Mouse (Mus musculus) midbrain, embryonic 10.5 days (tissue): ENCODE measurements around the gene Vsig10. TPM values are rescaled to one million over a fixed set of nuclear protein-coding genes. Genes with fewer than 3 reads are reported as not detected.

Experiments used
- DNase-seq: peaks from one replicate; pipeline ENCODE4 v3.0.0-alpha.2; 2017; ENCODE audit warnings: low spot score
- H3K27ac ChIP-seq: fragments of 300-500 bp; sonication (generic); replicated peaks from 2 replicates; pipeline ENCODE4 v1.5.1; 2016; ENCODE audit warnings: mild to moderate bottlenecking
- H3K27me3 ChIP-seq: fragments of 300-500 bp; sonication (generic); 2 replicates; pipeline ENCODE4 v1.6.1; 2016; ENCODE audit warnings: low read depth, mild to moderate bottlenecking; ENCODE audit not compliant: poor library complexity, severe bottlenecking
- H3K36me3 ChIP-seq: fragments of 300-500 bp; sonication (generic); 2 replicates; pipeline ENCODE4 v1.6.1; 2016; ENCODE audit warnings: mild to moderate bottlenecking, moderate library complexity
- H3K4me1 ChIP-seq: fragments of 300-500 bp; sonication (generic); 2 replicates; pipeline ENCODE4 v1.6.1; 2016
- H3K4me3 ChIP-seq: fragments of 300-500 bp; sonication (generic); 2 replicates; pipeline ENCODE4 v1.5.1; 2016; ENCODE audit warnings: mild to moderate bottlenecking, moderate library complexity
- H3K9me3 ChIP-seq: fragments of 300-500 bp; sonication (generic); replicated peaks from 2 replicates; pipeline ENCODE4 v1.6.1; 2016; ENCODE audit warnings: mild to moderate bottlenecking
- whole genome bisulfite sequencing: fragments of 180-500 bp; shearing (Covaris S2); methylation state at CpG from one replicate; pipeline ENCODE4 v1.1.7; 2016; 5-methylcytosine and 5-hydroxymethylcytosine counted together
- polyA plus RNA-seq: library from polyadenylated mRNA; unstranded; fragments of >200 nt; fragmentation: Nextera tagmentation; extraction: Ambion mirVana; gene quantifications from 2 replicates; pipeline ENCODE4 v1.2.1, GENCODE M21; 2016

Vsig10 gene
- 2.7 and 4.0 TPM in 2 replicates for polyA plus RNA-seq

GRCm38 (mm10) chr5:117318741-117319629, at the start of gene Vsig10:
Gene Vsig10, plus strand, starts transcription at chr5:117319083.
- Histone ChIP-seq H3K9me3 (no peaks in the 10 kb centered on the region; the same call in 1 of the 2 replicates), H3K4me1 (peaks cover 35% of the 10 kb centered on the region), H3K27ac (peak within 1 kb of the TSS; percentile 86), H3K4me3 (peak within 1 kb of the TSS; percentile 80), H3K27me3 (peaks cover 75% of the 10 kb centered on the region), H3K36me3 (no peaks in the 10 kb centered on the region)
- DNase-seq: peak; percentile 78
- WGBS: under 1% methylated on average over 81 of the region's 81 CpGs

DNA sequence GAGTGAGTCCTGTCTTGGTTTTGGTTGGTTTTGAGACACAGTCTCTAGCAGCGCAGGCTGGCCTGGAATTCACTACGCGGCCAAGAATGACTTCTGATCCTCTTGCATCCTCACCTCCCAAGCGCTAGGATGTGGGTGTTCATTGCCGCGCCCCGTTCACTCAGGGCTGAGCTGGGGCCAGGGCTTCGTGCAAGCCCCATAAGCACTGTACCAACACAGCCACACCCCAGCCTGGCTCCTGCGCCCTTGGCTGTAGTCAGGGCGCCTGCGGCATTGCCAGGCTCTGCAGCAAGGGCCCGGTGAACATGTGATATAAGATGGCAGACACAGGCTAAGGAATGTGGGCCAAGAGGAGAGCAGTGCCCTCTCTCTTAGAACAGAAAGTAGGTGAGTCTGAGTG, 49.5 kb upstream of the Vsig10 start:
- WGBS: 95% methylated on average over 12 of the region's 12 CpGs
- 0 out of 2 replicates have a peak overlapping the region, but pooled peaks have one; percentile 13 for H3K27ac ChIP-seq
- no peak overlapping the region for H3K4me3 ChIP-seq
- H3K4me1 ChIP-seq: 0 out of 2 replicates have a peak, but pooled peaks cover 6% of the 10 kb centered on the region
- peaks cover 17% of the 10 kb centered on the region for H3K36me3 ChIP-seq
- H3K27me3 ChIP-seq: no peaks in the 10 kb centered on the region
- no peaks in the 10 kb centered on the region for H3K9me3 ChIP-seq
- DNase-seq: no peak

DNA sequence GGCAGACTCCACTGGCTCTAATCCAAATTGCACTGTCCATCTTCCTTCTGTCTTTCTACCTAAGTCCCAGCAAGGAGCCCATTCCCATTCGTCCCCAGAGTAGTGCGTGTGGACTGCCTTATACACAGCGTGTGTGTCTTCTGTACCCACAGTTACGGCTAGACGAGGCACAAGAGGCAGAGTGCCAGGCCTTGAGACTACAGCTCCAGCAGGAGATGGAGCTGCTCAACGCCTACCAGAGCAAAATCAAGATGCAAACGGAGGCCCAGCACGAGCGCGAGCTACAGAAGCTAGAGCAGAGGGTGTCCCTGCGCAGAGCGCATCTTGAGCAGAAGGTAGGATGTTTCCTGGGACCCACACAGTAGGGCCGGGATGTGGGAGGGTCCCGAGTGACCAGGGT, 46.9 kb upstream of the Vsig10 start:
- Histone ChIP-seq H3K36me3 (no peaks in the 10 kb centered on the region), H3K4me1 (0 out of 2 replicates have a peak, but pooled peaks cover 6% of the 10 kb centered on the region), H3K4me3 (no peak overlapping the region), H3K27me3 (no peaks in the 10 kb centered on the region), H3K9me3 (no peaks in the 10 kb centered on the region), H3K27ac (no peak overlapping the region)
- no peak for DNase-seq
- 93% methylated on average over 14 of the region's 14 CpGs for WGBS

DNA sequence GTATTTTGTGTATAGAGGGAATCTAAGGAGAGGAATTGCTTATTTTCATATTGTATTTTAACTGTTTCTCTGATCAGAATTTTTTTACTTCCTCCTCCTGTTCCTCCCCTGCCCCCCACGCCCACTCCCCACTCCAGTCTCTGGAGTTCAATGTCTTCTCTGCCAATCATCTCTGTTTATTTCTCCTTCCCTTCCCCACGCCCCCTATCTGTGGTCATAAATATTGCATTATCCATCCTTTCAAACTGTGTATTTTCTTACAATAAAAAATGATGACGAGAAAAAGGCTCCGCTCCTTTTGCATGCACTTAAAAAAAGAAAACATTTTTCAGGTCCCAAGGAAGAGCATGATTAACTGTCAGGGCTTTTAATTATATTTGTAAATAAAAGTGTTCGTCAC, 44.1 kb upstream of the Vsig10 start:
- Histone ChIP-seq H3K36me3 (peaks cover 22% of the 10 kb centered on the region), H3K4me1 (0 out of 2 replicates have a peak, but pooled peaks cover 3% of the 10 kb centered on the region), H3K9me3 (peaks cover 4% of the 10 kb centered on the region; the same call in 1 of the 2 replicates), H3K27ac (no peak overlapping the region), H3K27me3 (no peaks in the 10 kb centered on the region), H3K4me3 (no peak overlapping the region)
- 77% methylated on average over 5 of the region's 5 CpGs for WGBS
- no peak for DNase-seq

DNA sequence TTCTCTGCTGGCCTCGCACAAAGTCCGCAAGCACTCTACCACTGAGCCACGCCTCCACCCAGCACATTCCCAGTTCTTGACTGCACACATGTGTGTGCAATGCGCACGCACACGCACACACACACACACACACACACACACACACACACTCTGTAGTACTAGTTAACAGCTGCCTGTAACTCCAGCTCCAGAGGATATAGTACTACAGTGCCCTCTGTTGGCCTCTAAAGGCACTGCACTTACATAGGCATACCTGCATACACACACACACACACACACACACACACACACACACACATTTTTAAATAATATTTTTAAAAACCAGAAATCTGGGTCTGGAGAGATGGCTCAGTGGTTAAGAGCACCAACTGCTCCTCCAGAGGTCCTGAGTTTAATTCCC, 41.1 kb upstream of the Vsig10 start:
- H3K36me3 ChIP-seq: peaks cover 49% of the 10 kb centered on the region
- no peak overlapping the region for H3K27ac ChIP-seq
- H3K4me3 ChIP-seq: no peak overlapping the region
- H3K9me3 ChIP-seq: peaks cover 4% of the 10 kb centered on the region; the same call in 1 of the 2 replicates
- no peaks in the 10 kb centered on the region for H3K27me3 ChIP-seq
- 90% methylated on average over 6 of the region's 6 CpGs for WGBS
- 0 out of 2 replicates have a peak, but pooled peaks cover 3% of the 10 kb centered on the region for H3K4me1 ChIP-seq
- no peak for DNase-seq

GRCm38 (mm10) chr5:117278809-117279668, 39.8 kb upstream of the Vsig10 start:
- WGBS: 92% methylated on average over 15 of the region's 15 CpGs
- no peak for DNase-seq

GRCm38 (mm10) chr5:117279669-117280050, 39.2 kb upstream of the Vsig10 start:
- Histone ChIP-seq H3K9me3 (peaks cover 4% of the 10 kb centered on the region; the same call in 1 of the 2 replicates), H3K27me3 (no peaks in the 10 kb centered on the region), H3K4me1 (0 out of 2 replicates have a peak, but pooled peaks cover 1% of the 10 kb centered on the region), H3K4me3 (no peak overlapping the region), H3K36me3 (peaks cover 67% of the 10 kb centered on the region), H3K27ac (no peak overlapping the region)
- WGBS: 91% methylated on average over 4 of the region's 4 CpGs
- DNase-seq: no peak

More at GRCm38 (mm10) chr5:117278809-117279668, 39.8 kb upstream of the Vsig10 start:
- Histone ChIP-seq H3K27ac (no peak overlapping the region), H3K27me3 (no peaks in the 10 kb centered on the region), H3K4me3 (no peak overlapping the region), H3K9me3 (peaks cover 4% of the 10 kb centered on the region; the same call in 1 of the 2 replicates), H3K4me1 (0 out of 2 replicates have a peak, but pooled peaks cover under 1% of the 10 kb centered on the region), H3K36me3 (peaks cover 61% of the 10 kb centered on the region)

GRCm38 (mm10) chr5:117281536-117281935, 37.3 kb upstream of the Vsig10 start:
- peaks cover 20% of the 10 kb centered on the region for H3K4me1 ChIP-seq
- peaks cover 4% of the 10 kb centered on the region; the same call in 1 of the 2 replicates for H3K9me3 ChIP-seq
- H3K4me3 ChIP-seq: no peak overlapping the region
- WGBS: 94% methylated on average over 10 of the region's 10 CpGs
- H3K36me3 ChIP-seq: peaks cover 81% of the 10 kb centered on the region
- DNase-seq: no peak
- no peaks in the 10 kb centered on the region for H3K27me3 ChIP-seq
- H3K27ac ChIP-seq: no peak overlapping the region

- H3K36me3 ChIP-seq: peaks cover 81% of the 10 kb centered on the region
- peaks cover 23% of the 10 kb centered on the region for H3K4me1 ChIP-seq
- WGBS: 92% methylated on average over 8 of the region's 8 CpGs
Measured at GRCm38 (mm10) chr5:117282360-117282759, 36.5 kb upstream of the Vsig10 start.

DNA sequence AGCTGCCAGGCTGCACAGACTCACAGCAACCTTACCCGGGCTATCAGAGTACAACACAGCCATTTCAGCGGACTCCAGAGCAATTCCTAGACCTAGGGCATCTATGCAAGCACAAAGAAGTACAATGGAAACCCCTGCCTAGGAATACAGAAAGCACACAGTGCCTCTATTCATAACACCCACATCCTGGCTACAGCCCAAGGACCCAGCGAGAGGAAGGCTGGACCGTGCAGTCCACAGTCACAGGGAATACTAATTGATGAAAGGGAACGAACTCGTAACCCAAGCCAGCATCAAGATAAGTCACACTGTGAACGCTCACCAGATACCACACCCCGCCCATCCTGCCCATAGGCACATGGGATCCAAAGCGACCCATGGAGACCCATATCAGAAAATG, 34.9 kb upstream of the Vsig10 start:
- peaks cover 67% of the 10 kb centered on the region for H3K36me3 ChIP-seq
- no peak overlapping the region for H3K4me3 ChIP-seq
- H3K27me3 ChIP-seq: peaks cover 12% of the 10 kb centered on the region
- H3K9me3 ChIP-seq: no peaks in the 10 kb centered on the region
- H3K4me1 ChIP-seq: peaks cover 31% of the 10 kb centered on the region
- WGBS: 92% methylated on average over 9 of the region's 9 CpGs
- DNase-seq: no peak
- H3K27ac ChIP-seq: no peak overlapping the region

More at GRCm38 (mm10) chr5:117282360-117282759, 36.5 kb upstream of the Vsig10 start:
- peaks cover 4% of the 10 kb centered on the region; the same call in 1 of the 2 replicates for H3K9me3 ChIP-seq
- no peak overlapping the region for H3K4me3 ChIP-seq
- DNase-seq: no peak
- no peaks in the 10 kb centered on the region for H3K27me3 ChIP-seq
- no peak overlapping the region for H3K27ac ChIP-seq

- H3K27ac ChIP-seq: no peak overlapping the region
- WGBS: 90% methylated on average over 7 of the region's 7 CpGs
- peaks cover 60% of the 10 kb centered on the region for H3K36me3 ChIP-seq
- no peak for DNase-seq
- H3K9me3 ChIP-seq: no peaks in the 10 kb centered on the region
- no peak overlapping the region for H3K4me3 ChIP-seq
- H3K27me3 ChIP-seq: peaks cover 12% of the 10 kb centered on the region
- H3K4me1 ChIP-seq: peaks cover 31% of the 10 kb centered on the region
Measured at GRCm38 (mm10) chr5:117284682-117285081, 34.2 kb upstream of the Vsig10 start.

GRCm38 (mm10) chr5:117285266-117285665, 33.6 kb upstream of the Vsig10 start:
- Histone ChIP-seq H3K9me3 (no peaks in the 10 kb centered on the region), H3K4me3 (peak overlapping the region; percentile 90; the same call in 1 of the 2 replicates), H3K27ac (no peak overlapping the region), H3K36me3 (peaks cover 54% of the 10 kb centered on the region), H3K4me1 (peaks cover 31% of the 10 kb centered on the region), H3K27me3 (peaks cover 12% of the 10 kb centered on the region)
- 84% methylated on average over 4 of the region's 4 CpGs for WGBS
- no peak for DNase-seq
